Mouse (Mus musculus) thymus, postnatal 14 days (tissue): ENCODE results near the gene Sipa1l1.
A peak's percentile ranks its signal among the peaks of the same experiment; 100 is the strongest.
"Not testable (repeated sequence)": the region's sequence is repeated elsewhere in the genome, so short reads cannot be mapped to it uniquely, and the experiment has no call there.

Experiments
- DNase-seq: peaks from one replicate; pipeline ENCODE4 v3.0.0; 2021

Sipa1l1 gene

DNA sequence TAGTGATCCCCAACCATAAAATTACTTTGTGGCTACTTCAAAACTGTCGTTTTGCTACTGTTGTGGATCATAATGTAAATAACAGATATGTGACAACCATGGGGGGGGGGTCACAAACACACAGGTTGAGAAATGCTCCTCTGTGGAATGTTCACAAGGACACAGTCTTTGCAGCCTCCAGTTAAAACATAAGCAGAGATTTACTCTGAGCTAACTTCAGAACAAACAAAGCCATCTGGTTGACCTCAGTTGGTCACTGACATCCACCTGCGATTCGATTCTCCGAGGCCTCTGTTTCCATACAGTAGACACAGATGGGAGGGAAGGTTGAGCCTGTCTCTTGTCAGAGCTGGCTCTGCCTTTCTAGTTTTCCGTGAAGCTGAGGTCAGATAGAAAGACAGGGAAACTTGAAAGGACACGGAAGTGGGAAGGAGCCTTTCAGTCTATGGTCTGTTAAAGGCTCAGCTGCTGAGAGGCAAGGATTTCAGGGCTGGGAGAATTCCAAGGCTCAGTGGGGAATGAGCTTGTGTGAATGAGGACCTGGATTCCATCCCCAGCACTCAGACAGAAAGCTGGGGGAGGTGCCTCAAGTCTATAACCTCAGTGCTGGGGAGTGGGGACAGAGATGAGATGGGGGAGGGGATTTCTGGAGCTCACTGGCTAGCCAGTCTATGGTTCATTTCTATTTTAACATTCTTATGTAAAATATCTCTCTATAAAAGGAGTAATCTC lies 317.9 kb downstream of the Sipa1l1 start:
- no peak for DNase-seq

- DNase-seq: peak; percentile 61
These were observed 320.0 kb downstream of the Sipa1l1 start for GRCm38 (mm10) chr12:82489093-82489492.

- DNase-seq: no peak
These were observed 320.5 kb downstream of the Sipa1l1 start for GRCm38 (mm10) chr12:82489621-82490020.

- no peak for DNase-seq
These were observed 323.3 kb downstream of the Sipa1l1 start for GRCm38 (mm10) chr12:82492456-82492855.

DNA sequence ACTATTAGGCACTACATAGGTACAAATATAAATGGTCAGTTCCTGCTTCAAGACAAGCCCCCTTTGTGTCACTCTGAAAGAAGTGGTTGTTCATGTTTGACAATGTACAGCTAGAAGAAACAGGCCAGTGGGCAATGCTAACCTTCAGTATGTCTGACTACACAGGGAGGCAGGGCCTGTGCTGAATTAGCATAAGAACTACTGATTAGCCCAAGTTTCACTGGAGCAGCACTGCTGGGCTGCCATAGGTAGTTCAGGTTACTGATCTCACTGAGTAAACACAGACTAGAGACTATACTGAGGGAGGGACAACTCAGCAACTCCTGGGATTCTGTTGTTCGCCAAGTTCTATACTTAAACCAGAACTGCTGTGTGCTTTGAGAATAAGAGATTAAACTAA lies 324.1 kb downstream of the Sipa1l1 start:
- not testable (repeated sequence) for DNase-seq

DNA sequence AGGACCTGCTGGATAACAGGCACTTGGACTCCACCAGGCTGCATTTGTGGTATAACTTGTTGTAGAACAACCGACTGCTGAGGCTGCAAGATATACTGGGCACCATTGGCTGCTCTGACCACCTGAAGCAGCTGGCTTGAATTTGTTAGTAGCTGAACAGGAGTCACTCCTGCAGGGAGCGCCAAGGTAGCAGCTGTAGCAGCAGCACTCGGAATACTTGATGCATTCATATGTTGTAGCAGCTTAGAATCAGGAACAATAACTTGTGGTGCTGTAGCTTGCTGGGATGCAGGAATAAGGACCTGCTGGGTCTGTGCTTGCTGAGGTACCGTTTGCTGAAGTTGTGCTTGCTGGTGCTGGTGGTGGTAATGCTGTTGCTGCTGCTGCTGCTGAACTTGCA lies 326.8 kb downstream of the Sipa1l1 start:
- no peak for DNase-seq

- no peak for DNase-seq
These were observed 328.9 kb downstream of the Sipa1l1 start for GRCm38 (mm10) chr12:82497866-82498631.

- DNase-seq: no peak
These were observed 329.6 kb downstream of the Sipa1l1 start for GRCm38 (mm10) chr12:82498701-82499100.

DNA sequence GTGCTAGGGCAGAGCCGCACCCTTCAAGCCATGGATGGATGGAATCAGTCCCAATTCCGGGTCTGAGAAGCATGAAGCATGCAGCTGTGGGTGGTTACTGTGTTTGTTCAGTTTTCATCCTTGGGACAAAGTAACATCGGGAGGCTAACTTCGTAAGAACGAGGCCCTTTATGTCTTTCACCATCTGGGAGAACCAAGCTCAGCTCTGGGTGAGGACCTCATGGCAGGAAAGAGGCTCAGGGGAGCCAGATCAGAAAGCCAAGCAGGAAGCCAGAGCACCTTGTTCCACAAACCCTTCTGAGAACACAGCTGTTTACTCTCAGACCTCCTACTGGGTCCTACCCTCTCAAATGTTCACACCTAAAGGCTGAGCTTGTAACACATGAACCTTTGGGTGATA lies 330.6 kb downstream of the Sipa1l1 start:
- DNase-seq: no peak
